Mouse (Mus musculus): ENCODE measurements around the gene 4933402N22Rik.
"Not testable (repeated sequence)": the region's sequence is repeated elsewhere in the genome, so short reads cannot be mapped to it uniquely, and the experiment has no call there.

Gene 4933402N22Rik

GRCm38 (mm10) chr5:11917743-11918142 is at the start of gene 4933402N22Rik:
TSS of gene 4933402N22Rik (plus strand) at chr5:11918043.
- not testable (repeated sequence) for DNase-seq (ENCODE audit: low read depth)

- DNase-seq (ENCODE audit: low read depth), result not testable (repeated sequence)
These were observed 5.9 kb downstream of the 4933402N22Rik start for GRCm38 (mm10) chr5:11923790-11924189.

All from 416B (cell line).